Mouse (Mus musculus): ENCODE measurements around the gene Banf1.

- TF ChIP-seq POLR2A (IDR thresholded peaks at IDR 0.05; ENCODE audit: insufficient read length, low read depth) (no peak), REST (IDR thresholded peaks at IDR 0.05; ENCODE audit: insufficient read depth, insufficient read length) (no peak), TCF3 (IDR thresholded peaks at IDR 0.05; ENCODE audit: insufficient read length, low read depth) (no peak), POLR2AphosphoS2 (IDR thresholded peaks at IDR 0.05; ENCODE audit: insufficient read length, low read depth) (no peak)
Observed at GRCm38 (mm10) chr19:5348064-5348463, 18.9 kb downstream of the Banf1 start.

All from myocyte (in vitro differentiated cells).